Mouse (Mus musculus): ENCODE results near the gene Apol6.

DNA sequence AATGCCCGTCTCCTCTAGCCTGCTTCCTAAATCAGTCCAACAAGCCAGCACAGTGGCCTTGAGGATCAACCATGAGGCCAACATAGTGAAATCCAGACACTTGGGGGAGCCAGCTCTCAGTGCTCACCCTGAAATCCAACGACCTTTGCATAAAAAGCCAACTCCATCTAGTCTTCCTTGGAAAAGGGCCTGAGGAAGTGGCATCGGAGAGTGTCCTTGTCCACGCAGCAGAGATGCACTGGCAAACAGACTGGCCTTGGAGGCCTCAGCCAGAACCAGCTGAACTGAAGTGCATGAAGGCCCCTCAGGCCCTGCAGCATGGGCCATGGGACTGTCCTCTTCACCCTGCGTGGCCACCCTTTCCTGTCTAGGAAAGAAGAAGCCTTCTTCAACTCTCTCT is 36.9 kb downstream of the Apol6 start:
- TF ChIP-seq CTCF (IDR thresholded peaks at IDR 0.05; ENCODE audit: insufficient read depth, low read depth, low read length) (no peak), POLR2A (IDR thresholded peaks at IDR 0.05; ENCODE audit: insufficient read depth, low read depth, low read length) (no peak)

Data from olfactory bulb, adult 2 months (tissue).